Mouse (Mus musculus): ENCODE measurements around the gene Tada2a. TPM values are rescaled to one million over a fixed set of nuclear protein-coding genes. Genes with fewer than 3 reads are reported as not detected.
A peak's percentile ranks its signal among the peaks of the same experiment; 100 is the strongest.

Gene Tada2a
- polyA plus RNA-seq, 1 experiment from 2014 or later, result 31.8 TPM

DNA sequence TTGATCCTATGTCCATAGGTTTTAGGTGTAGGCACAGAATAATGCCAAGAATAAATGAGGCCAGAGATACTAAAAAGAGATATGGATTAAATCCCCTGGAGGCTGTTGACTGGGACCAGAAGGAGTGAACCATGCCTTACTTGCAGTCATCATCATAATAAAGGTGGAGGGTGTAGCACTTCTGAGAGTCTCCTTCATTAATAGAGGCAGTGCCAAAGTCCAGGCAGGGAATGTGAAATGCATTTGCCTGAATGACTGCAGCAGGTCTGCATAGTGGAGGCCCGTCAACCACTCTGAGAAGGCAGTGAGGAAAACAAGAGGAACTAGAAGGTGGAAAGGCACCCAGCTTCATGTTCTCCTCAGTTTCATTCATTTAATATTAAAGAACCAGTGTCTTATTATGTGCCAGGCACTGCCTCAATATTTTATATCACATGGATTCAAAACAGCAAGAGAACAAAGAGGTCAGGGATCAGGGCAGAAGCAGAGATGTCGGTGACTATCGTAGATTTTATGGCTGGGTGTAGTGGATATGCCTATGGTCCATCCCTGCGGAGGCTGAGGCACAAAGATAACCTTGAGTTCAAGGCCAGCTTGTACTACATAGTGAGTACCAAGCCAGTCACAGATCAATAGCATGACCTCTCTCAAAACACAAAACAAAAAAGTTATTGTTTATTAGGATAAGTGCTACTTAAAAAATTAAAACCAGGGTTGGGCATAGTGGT is 27.3 kb upstream of the Tada2a start:
- DNase-seq (ENCODE audit: low spot score) (no peak), ATAC-seq (replicated peaks; ENCODE audit: low FRiP score, low TSS enrichment, low read depth) (no peak)
- no peak overlapping the region for H3K27ac ChIP-seq (ENCODE audit: low read depth)
- no peak overlapping the region for H3K9ac ChIP-seq (ENCODE audit: low read length)
- no peak overlapping the region for H3K4me2 ChIP-seq (ENCODE audit: low read length)
- H3K9me3 ChIP-seq (ENCODE audit: control insufficient read depth, low read length), result no peaks in the 10 kb centered on the region
- H3K4me1 ChIP-seq (replicated peaks; ENCODE audit: control insufficient read depth, insufficient read depth, low read length), result no peaks in the 10 kb centered on the region
- no peaks in the 10 kb centered on the region for H3K36me3 ChIP-seq (ENCODE audit: control insufficient read depth, insufficient read depth, low read length)
- H3K4me3 ChIP-seq (ENCODE audit: low read depth, low read length), result no peak overlapping the region
- WGBS, result 65% methylated on average over 4 of the region's 4 CpGs
- H3K27me3 ChIP-seq (replicated peaks; ENCODE audit: control insufficient read depth, insufficient read depth, low read length), result no peaks in the 10 kb centered on the region

DNA sequence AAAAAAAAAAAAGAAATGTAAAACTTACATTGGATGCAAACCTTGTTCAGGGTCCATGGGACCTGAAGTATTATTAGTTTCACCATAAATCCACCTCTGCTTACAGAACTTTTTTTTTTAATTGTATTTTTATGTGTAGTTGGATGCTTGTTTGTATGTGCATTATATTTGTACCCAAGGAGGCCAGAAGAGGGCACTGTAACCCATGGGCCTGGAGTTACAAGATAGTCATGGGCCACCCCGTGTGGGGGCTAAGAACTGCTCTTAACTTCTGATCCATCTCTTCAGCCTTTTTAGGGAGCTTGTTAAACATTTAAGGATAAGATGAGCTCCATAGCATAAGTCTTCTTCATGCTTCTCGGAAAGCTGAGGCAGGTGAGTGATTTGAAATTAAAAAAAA is 21.5 kb upstream of the Tada2a start:
- Histone ChIP-seq H3K4me3 (ENCODE audit: low read depth, low read length) (no peak overlapping the region), H3K9ac (ENCODE audit: low read length) (no peak overlapping the region), H3K4me2 (ENCODE audit: low read length) (no peak overlapping the region), H3K9me3 (ENCODE audit: control insufficient read depth, low read length) (no peaks in the 10 kb centered on the region), H3K4me1 (replicated peaks; ENCODE audit: control insufficient read depth, insufficient read depth, low read length) (no peaks in the 10 kb centered on the region), H3K36me3 (ENCODE audit: control insufficient read depth, insufficient read depth, low read length) (no peaks in the 10 kb centered on the region), H3K27ac (ENCODE audit: low read depth) (no peak overlapping the region), H3K27me3 (replicated peaks; ENCODE audit: control insufficient read depth, insufficient read depth, low read length) (no peaks in the 10 kb centered on the region)
- DNase-seq (ENCODE audit: low spot score), result no peak
- ATAC-seq (replicated peaks; ENCODE audit: low FRiP score, low TSS enrichment, low read depth), result no peak
- 61% methylated on average over 2 of the region's 2 CpGs for WGBS

DNA sequence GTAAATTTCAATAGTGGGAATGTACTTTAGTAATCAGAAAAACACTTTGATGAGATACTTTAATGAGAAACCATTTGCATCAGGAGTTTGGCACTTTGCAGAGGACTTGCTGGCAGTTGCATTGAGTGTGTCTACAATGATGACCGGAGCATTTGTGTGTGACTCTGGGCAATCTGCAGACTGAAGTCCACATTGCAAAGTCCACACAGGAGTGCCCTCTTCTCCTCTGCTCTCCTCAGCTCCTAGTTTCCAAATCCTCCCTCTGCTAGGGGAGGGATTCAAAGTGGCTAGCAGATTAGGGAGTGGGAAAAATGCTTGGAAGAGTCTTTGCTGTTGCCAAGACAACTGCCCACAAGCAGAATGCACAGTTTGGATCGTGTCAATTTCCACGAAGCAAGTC is 16.7 kb upstream of the Tada2a start:
- no peaks in the 10 kb centered on the region for H3K4me1 ChIP-seq (replicated peaks; ENCODE audit: control insufficient read depth, insufficient read depth, low read length)
- ATAC-seq (replicated peaks; ENCODE audit: low FRiP score, low TSS enrichment, low read depth), result no peak

DNA sequence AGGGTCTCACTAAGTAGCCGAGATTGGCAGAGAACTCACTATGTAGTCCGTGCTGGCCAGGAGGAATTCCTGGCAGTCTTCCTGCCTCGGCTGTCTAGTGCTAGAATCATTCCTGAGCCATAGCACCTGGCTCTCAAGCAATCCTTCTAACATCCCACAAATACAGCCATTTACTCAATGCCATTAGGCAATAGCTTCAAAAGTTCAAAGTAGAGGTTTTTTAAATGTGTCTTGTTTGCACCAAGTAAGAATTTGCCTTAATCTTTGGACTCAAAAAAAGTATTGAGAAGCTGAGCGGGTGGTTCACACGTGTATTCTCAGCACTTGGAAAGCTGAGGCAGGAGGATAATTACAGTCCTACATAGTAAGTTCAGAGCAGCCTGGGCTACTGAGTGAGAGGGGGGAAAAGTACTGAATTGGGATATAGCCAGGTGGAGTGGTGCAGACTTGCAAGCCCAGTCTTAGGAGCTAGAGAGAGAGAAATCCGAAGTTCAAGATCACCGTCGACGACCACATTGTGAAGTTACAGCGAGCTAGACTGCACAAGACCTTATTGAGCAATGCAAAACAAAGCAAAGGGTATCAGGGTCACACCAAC is 15.9 kb upstream of the Tada2a start:
- H3K36me3 ChIP-seq (ENCODE audit: control insufficient read depth, insufficient read depth, low read length), result no peaks in the 10 kb centered on the region
- DNase-seq (ENCODE audit: low spot score) (no peak), ATAC-seq (replicated peaks; ENCODE audit: low FRiP score, low TSS enrichment, low read depth) (no peak)
- no peak overlapping the region for H3K9ac ChIP-seq (ENCODE audit: low read length)
- no peaks in the 10 kb centered on the region for H3K27me3 ChIP-seq (replicated peaks; ENCODE audit: control insufficient read depth, insufficient read depth, low read length)
- 72% methylated on average over 10 of the region's 10 CpGs for WGBS
- H3K9me3 ChIP-seq (ENCODE audit: control insufficient read depth, low read length), result 0 out of 2 replicates have a peak, but pooled peaks cover 2% of the 10 kb centered on the region
- no peak overlapping the region for H3K27ac ChIP-seq (ENCODE audit: low read depth)
- H3K4me1 ChIP-seq (replicated peaks; ENCODE audit: control insufficient read depth, insufficient read depth, low read length), result no peaks in the 10 kb centered on the region
- no peak overlapping the region for H3K4me2 ChIP-seq (ENCODE audit: low read length)
- no peak overlapping the region for H3K4me3 ChIP-seq (ENCODE audit: low read depth, low read length)

More for the DNA sequence above, 16.7 kb upstream of the Tada2a start:
- no peak for DNase-seq (ENCODE audit: low spot score)
- Histone ChIP-seq H3K36me3 (ENCODE audit: control insufficient read depth, insufficient read depth, low read length) (no peaks in the 10 kb centered on the region), H3K9me3 (ENCODE audit: control insufficient read depth, low read length) (0 out of 2 replicates have a peak, but pooled peaks cover 2% of the 10 kb centered on the region), H3K9ac (ENCODE audit: low read length) (no peak overlapping the region), H3K27ac (ENCODE audit: low read depth) (no peak overlapping the region), H3K4me3 (ENCODE audit: low read depth, low read length) (no peak overlapping the region), H3K27me3 (replicated peaks; ENCODE audit: control insufficient read depth, insufficient read depth, low read length) (no peaks in the 10 kb centered on the region), H3K4me2 (ENCODE audit: low read length) (no peak overlapping the region)
- WGBS, result 64% methylated on average over 3 of the region's 3 CpGs

DNA sequence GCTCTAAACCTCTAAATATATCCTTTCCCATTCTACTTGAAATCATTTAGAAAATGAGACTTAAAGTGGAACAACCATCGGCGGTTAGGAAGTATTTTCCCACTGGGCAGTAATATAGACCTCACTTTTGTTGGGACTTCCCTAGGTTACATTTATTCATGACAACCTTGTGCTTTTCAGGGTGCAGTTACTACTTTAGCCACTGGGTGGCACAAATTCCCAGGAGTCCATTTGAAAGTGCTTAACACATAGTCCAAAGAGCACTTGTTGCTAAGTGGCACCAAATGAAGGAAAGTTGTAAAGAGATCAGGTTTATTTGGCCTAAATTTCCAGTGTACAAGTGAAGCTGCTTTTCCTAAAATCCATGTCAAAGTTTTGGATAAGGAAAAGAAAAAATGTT is 12.4 kb upstream of the Tada2a start:
- H3K9ac ChIP-seq (ENCODE audit: low read length), result no peak overlapping the region
- no peak overlapping the region for H3K27ac ChIP-seq (ENCODE audit: low read depth)
- 68% methylated on average over 2 of the region's 2 CpGs for WGBS
- no peaks in the 10 kb centered on the region for H3K4me1 ChIP-seq (replicated peaks; ENCODE audit: control insufficient read depth, insufficient read depth, low read length)
- no peak for ATAC-seq (replicated peaks; ENCODE audit: low FRiP score, low TSS enrichment, low read depth)
- H3K4me2 ChIP-seq (ENCODE audit: low read length), result no peak overlapping the region
- H3K4me3 ChIP-seq (ENCODE audit: low read depth, low read length), result no peak overlapping the region
- no peaks in the 10 kb centered on the region for H3K36me3 ChIP-seq (ENCODE audit: control insufficient read depth, insufficient read depth, low read length)
- H3K27me3 ChIP-seq (replicated peaks; ENCODE audit: control insufficient read depth, insufficient read depth, low read length), result no peaks in the 10 kb centered on the region
- peak; percentile 72 for DNase-seq (ENCODE audit: low spot score)
- 0 out of 2 replicates have a peak, but pooled peaks cover 2% of the 10 kb centered on the region for H3K9me3 ChIP-seq (ENCODE audit: control insufficient read depth, low read length)

DNA sequence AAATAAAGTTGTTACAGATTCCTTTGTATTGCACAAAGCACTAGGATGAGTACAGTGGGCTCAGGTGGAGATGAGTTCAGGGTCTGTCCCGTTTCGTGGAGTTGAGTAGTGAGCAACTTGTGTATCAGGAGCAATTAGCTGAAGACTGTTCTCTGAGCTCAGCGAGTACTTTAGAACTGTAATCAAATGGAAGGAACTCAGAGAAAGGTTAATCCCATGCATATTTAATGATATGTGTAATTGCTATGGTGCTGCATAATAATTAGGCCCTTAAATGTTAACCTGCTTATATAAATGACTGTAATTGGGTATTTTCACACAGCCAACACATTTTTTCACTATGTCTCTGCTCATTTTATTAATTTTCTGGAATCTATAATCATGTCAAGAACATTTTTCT is 7.1 kb upstream of the Tada2a start:
- Histone ChIP-seq H3K27ac (ENCODE audit: low read depth) (no peak overlapping the region), H3K4me2 (ENCODE audit: low read length) (no peak overlapping the region), H3K9me3 (ENCODE audit: control insufficient read depth, low read length) (no peaks in the 10 kb centered on the region), H3K9ac (ENCODE audit: low read length) (no peak overlapping the region), H3K4me1 (replicated peaks; ENCODE audit: control insufficient read depth, insufficient read depth, low read length) (no peaks in the 10 kb centered on the region), H3K36me3 (ENCODE audit: control insufficient read depth, insufficient read depth, low read length) (no peaks in the 10 kb centered on the region), H3K4me3 (ENCODE audit: low read depth, low read length) (no peak overlapping the region), H3K27me3 (replicated peaks; ENCODE audit: control insufficient read depth, insufficient read depth, low read length) (no peaks in the 10 kb centered on the region)
- WGBS, result 83% methylated on average over 3 of the region's 3 CpGs
- ATAC-seq (replicated peaks; ENCODE audit: low FRiP score, low TSS enrichment, low read depth) (no peak), DNase-seq (ENCODE audit: low spot score) (no peak)

DNA sequence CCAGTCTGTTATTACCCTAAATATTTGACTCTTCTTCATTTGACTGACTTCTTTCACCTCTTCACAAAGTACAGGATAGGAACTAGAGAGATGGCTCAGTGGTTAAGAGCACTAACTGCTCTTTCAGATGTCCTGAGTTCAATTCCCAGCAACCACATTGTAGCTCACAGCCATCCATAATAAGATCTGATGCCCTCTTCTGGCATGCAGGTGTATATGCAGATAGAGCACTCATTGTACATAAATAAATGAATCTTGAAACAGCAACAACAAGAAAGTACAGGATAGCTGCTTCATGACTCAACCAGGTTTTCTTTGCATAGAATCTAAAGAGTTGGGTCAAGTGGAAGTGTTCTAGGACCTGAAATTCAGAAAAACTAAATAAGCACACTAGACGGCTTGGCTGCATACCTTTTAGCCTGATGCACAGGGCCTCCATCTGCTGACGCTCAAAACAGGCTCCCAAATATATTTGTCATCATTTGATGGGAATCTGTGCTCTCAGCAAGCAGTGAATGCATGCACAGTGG is 5.0 kb upstream of the Tada2a start:
- no peaks in the 10 kb centered on the region for H3K36me3 ChIP-seq (ENCODE audit: control insufficient read depth, insufficient read depth, low read length)
- H3K4me1 ChIP-seq (replicated peaks; ENCODE audit: control insufficient read depth, insufficient read depth, low read length), result no peaks in the 10 kb centered on the region
- H3K4me2 ChIP-seq (ENCODE audit: low read length), result no peak overlapping the region
- no peak overlapping the region for H3K27ac ChIP-seq (ENCODE audit: low read depth)
- no peaks in the 10 kb centered on the region for H3K9me3 ChIP-seq (ENCODE audit: control insufficient read depth, low read length)
- no peak overlapping the region for H3K4me3 ChIP-seq (ENCODE audit: low read depth, low read length)
- H3K9ac ChIP-seq (ENCODE audit: low read length), result no peak overlapping the region
- DNase-seq (ENCODE audit: low spot score), result no peak
- no peaks in the 10 kb centered on the region for H3K27me3 ChIP-seq (replicated peaks; ENCODE audit: control insufficient read depth, insufficient read depth, low read length)
- WGBS, result 95% methylated on average over 2 of the region's 2 CpGs
- no peak for ATAC-seq (replicated peaks; ENCODE audit: low FRiP score, low TSS enrichment, low read depth)

DNA sequence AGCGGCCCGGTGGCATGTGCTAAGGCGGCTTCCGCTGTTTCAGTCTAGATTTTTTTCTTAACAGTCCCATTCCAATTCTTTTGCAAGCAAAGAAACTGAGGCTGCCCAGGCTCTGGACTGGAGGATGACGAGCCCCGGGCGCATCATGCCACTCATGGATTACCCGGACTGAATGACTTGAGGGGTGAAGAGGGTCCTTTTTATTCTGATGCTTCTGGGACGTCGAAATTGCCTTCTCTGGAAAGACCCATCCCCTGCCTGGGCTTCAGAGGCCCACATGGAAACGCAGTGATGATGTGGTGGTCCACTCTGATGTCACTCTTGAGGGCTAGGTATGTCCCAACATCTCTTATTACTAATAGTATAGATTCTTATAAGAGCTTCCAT is 392 bp upstream of the Tada2a start:
- H3K9me3 ChIP-seq (ENCODE audit: control insufficient read depth, low read length), result no peaks in the 10 kb centered on the region
- H3K4me1 ChIP-seq (replicated peaks; ENCODE audit: control insufficient read depth, insufficient read depth, low read length), result no peaks in the 10 kb centered on the region
- peak overlapping the region; percentile 55 for H3K4me2 ChIP-seq (ENCODE audit: low read length)
- peaks cover 19% of the 10 kb centered on the region for H3K36me3 ChIP-seq (ENCODE audit: control insufficient read depth, insufficient read depth, low read length)
- WGBS, result 6% methylated on average over 11 of the region's 11 CpGs
- ATAC-seq (replicated peaks; ENCODE audit: low FRiP score, low TSS enrichment, low read depth) (peak; percentile 41; the same call in 1 of the 2 replicates), DNase-seq (ENCODE audit: low spot score) (no peak)
- H3K9ac ChIP-seq (ENCODE audit: low read length), result peak overlapping the region; percentile 81
- H3K27me3 ChIP-seq (replicated peaks; ENCODE audit: control insufficient read depth, insufficient read depth, low read length), result no peaks in the 10 kb centered on the region
- no peak overlapping the region for H3K27ac ChIP-seq (ENCODE audit: low read depth)
- H3K4me3 ChIP-seq (ENCODE audit: low read depth, low read length), result peak overlapping the region; percentile 79

DNA sequence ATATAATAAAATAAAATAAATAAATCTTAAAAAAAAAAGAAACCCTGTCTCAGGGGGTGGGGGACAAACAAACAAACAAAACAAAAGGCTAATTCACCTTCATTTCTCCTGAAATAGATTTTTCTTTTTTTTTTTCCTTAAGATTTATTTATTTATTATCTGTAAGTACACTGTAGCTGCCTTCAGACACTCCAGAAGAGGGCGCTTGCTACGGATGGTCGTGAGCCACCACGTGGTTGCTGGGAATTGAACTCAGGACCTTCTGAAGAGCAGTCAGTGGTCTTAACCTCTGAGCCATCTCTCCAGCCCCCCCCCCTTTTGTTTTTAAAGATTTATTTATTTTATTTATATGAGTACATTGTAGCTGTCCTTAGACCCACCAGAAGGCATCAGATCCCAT is 1.4 kb downstream of the Tada2a start:
- Histone ChIP-seq H3K27me3 (replicated peaks; ENCODE audit: control insufficient read depth, insufficient read depth, low read length) (no peaks in the 10 kb centered on the region), H3K4me3 (ENCODE audit: low read depth, low read length) (no peak overlapping the region), H3K9ac (ENCODE audit: low read length) (no peak overlapping the region), H3K27ac (ENCODE audit: low read depth) (no peak overlapping the region), H3K4me1 (replicated peaks; ENCODE audit: control insufficient read depth, insufficient read depth, low read length) (no peaks in the 10 kb centered on the region), H3K36me3 (ENCODE audit: control insufficient read depth, insufficient read depth, low read length) (peaks cover 35% of the 10 kb centered on the region), H3K9me3 (ENCODE audit: control insufficient read depth, low read length) (no peaks in the 10 kb centered on the region), H3K4me2 (ENCODE audit: low read length) (no peak overlapping the region)
- no peak for ATAC-seq (replicated peaks; ENCODE audit: low FRiP score, low TSS enrichment, low read depth)
- DNase-seq (ENCODE audit: low spot score), result no peak
- 72% methylated on average over 4 of the region's 4 CpGs for WGBS

All from intestine, embryonic 14.5 days (tissue).